Mouse (Mus musculus): Measurements from ENCODE around the gene Gm7579.

- TF ChIP-seq EP300 (IDR thresholded peaks at IDR 0.05; ENCODE audit: low read depth) (no peak), CTCF (IDR thresholded peaks at IDR 0.05; ENCODE audit: low read depth) (no peak)
These were observed 12.9 kb downstream of the Gm7579 start for GRCm38 (mm10) chr7:142224518-142224917.

Measured in heart, postnatal 0 days (tissue).